Mouse (Mus musculus) stomach, postnatal 0 days (tissue): ENCODE measurements at regions not wholly inside any gene's neighbourhood (a gene's known extent, or its start where the extent isn't known, plus 50 kb on each side); places are given as distances from the start of the nearest gene placed in this dataset.

ENCODE experiments used
- CTCF ChIP-seq: IDR thresholded peaks from 2 replicates; pipeline ENCODE4 v1.5.1; 2016; ENCODE audit warnings: antibody characterized with exemption, low read depth, mild to moderate bottlenecking, moderate library complexity
- EP300 ChIP-seq: optimal IDR thresholded peaks from 2 replicates; pipeline ENCODE3; 2016; ENCODE audit warnings: antibody characterized with exemption

- TF ChIP-seq CTCF, result no peak
- TF ChIP-seq EP300, result no peak
Observed at GRCm38 (mm10) chr1:12120926-12121325, 707.0 kb downstream of the A830018L16Rik start.
